Mouse (Mus musculus) limb, embryonic 14.5 days (tissue): ENCODE measurements around the gene Gpr137. TPM values are rescaled to one million over a fixed set of nuclear protein-coding genes. Genes with fewer than 3 reads are reported as not detected.
A peak's percentile ranks its signal among the peaks of the same experiment; 100 is the strongest.

Experiments
- ATAC-seq: fragments of 200-750 bp; cut with Nextera tagmentation; 2 replicates; pipeline ENCODE4 v1.8.0; 2017; ENCODE audit warnings: low read depth, moderate number of reproducible peaks, moderate TSS enrichment; ENCODE audit not compliant: low FRiP score
- DNase-seq: peaks from one replicate; pipeline ENCODE4 v3.0.0-alpha.2; 2015; ENCODE audit warnings: low spot score
- H3K27ac ChIP-seq: fragments of 300-500 bp; sonication (generic); replicated peaks from 2 replicates; pipeline ENCODE4 v1.5.1; 2014; ENCODE audit warnings: low read depth, mild to moderate bottlenecking, low read length, moderate library complexity, mixed read lengths
- H3K27me3 ChIP-seq: fragments of 300-500 bp; sonication (generic); 2 replicates; pipeline ENCODE4 v1.6.1; 2014; ENCODE audit warnings: low read length, mixed read lengths; ENCODE audit not compliant: control insufficient read depth, insufficient read depth
- H3K36me3 ChIP-seq: fragments of 300-500 bp; sonication (generic); 2 replicates; pipeline ENCODE4 v1.6.1; 2014; ENCODE audit warnings: mild to moderate bottlenecking, low read length, moderate library complexity, mixed read lengths; ENCODE audit not compliant: control insufficient read depth, insufficient read depth
- H3K4me1 ChIP-seq: fragments of 300-500 bp; sonication (generic); 2 replicates; pipeline ENCODE4 v1.6.1; 2014; ENCODE audit warnings: antibody characterized with exemption, low read length, mixed read lengths; ENCODE audit not compliant: control insufficient read depth, insufficient read depth
- H3K4me2 ChIP-seq: fragments of 300-500 bp; sonication (generic); replicated peaks from 2 replicates; pipeline ENCODE4 v1.6.1; 2014; ENCODE audit warnings: low read depth, mild to moderate bottlenecking, low read length, moderate library complexity; ENCODE audit not compliant: severe bottlenecking
- H3K4me3 ChIP-seq: fragments of 300-500 bp; sonication (generic); replicated peaks from 2 replicates; pipeline ENCODE4 v1.5.1; 2014; ENCODE audit warnings: low read length
- H3K9ac ChIP-seq: fragments of 300-500 bp; sonication (generic); 2 replicates; pipeline ENCODE4 v1.6.1; 2014; ENCODE audit warnings: mild to moderate bottlenecking, low read depth, low read length, moderate library complexity; ENCODE audit not compliant: severe bottlenecking
- H3K9me3 ChIP-seq: fragments of 300-500 bp; sonication (generic); 2 replicates; pipeline ENCODE4 v1.6.1; 2016; ENCODE audit warnings: low read length; ENCODE audit not compliant: control insufficient read depth
- POLR2A ChIP-seq: fragments of 200-500 bp; IDR thresholded peaks from 2 replicates; pipeline ENCODE4 v1.8.0; 2012; ENCODE audit warnings: inconsistent platforms, mild to moderate bottlenecking, moderate library complexity, borderline replicate concordance; ENCODE audit not compliant: insufficient read depth, insufficient read length; ENCODE audit errors: extremely low read depth
- WGBS: fragments of 180-500 bp; shearing (Covaris S2); extraction: QIAGEN DNeasy Blood & Tissue Kit; methylation state at CpG from one replicate; pipeline ENCODE4 v1.1.7; 2014; 5-methylcytosine and 5-hydroxymethylcytosine counted together
- polyA plus RNA-seq, 2 experiments: library from polyadenylated mRNA; depleted of rRNA in 1 of 2; stranded (reverse) in 1 of 2; unstranded in 1 of 2; fragments of >200 nt; fragmentation: Nextera tagmentation in 1 of 2; extraction: Ambion mirVana in 1 of 2; gene quantifications; 2 replicates each; pipeline versions ENCODE4 v1.2.1 to v1.2.3; 2012 to 2014

The Gpr137 gene
- polyA plus RNA-seq, 2 experiments: 28.5 to 56.8 TPM

GRCm38 (mm10) chr19:6928080-6928479 is 14.2 kb downstream of the Gpr137 start:
- Histone ChIP-seq H3K9me3 (no peaks in the 10 kb centered on the region), H3K4me2 (no peak overlapping the region), H3K9ac (no peak overlapping the region), H3K4me3 (peak overlapping the region; percentile 8; the same call in 1 of the 2 replicates), H3K27ac (no peak overlapping the region), H3K27me3 (peaks cover 92% of the 10 kb centered on the region), H3K36me3 (no peaks in the 10 kb centered on the region), H3K4me1 (0 out of 2 replicates have a peak, but pooled peaks cover 7% of the 10 kb centered on the region)
- no peak for TF ChIP-seq POLR2A
- ATAC-seq (no peak), DNase-seq (no peak)
- whole genome bisulfite sequencing: 16% methylated on average over 9 of the region's 9 CpGs

GRCm38 (mm10) chr19:6926559-6927255 is 15.6 kb downstream of the Gpr137 start:
- Histone ChIP-seq H3K9me3 (no peaks in the 10 kb centered on the region), H3K9ac (0 out of 2 replicates have a peak overlapping the region, but pooled peaks have one; percentile 7), H3K4me2 (peak overlapping the region; percentile 41), H3K36me3 (no peaks in the 10 kb centered on the region), H3K27me3 (peaks cover 82% of the 10 kb centered on the region), H3K27ac (no peak overlapping the region), H3K4me3 (peak overlapping the region; percentile 22), H3K4me1 (0 out of 2 replicates have a peak, but pooled peaks cover 7% of the 10 kb centered on the region)
- ATAC-seq (no peak), DNase-seq (peak; percentile 49)
- 14% methylated on average over 26 of the region's 26 CpGs for WGBS
- no peak for TF ChIP-seq POLR2A

- Histone ChIP-seq H3K4me1 (peaks cover 11% of the 10 kb centered on the region; the same call in 1 of the 2 replicates), H3K9ac (0 out of 2 replicates have a peak overlapping the region, but pooled peaks have one; percentile 7), H3K9me3 (no peaks in the 10 kb centered on the region), H3K27ac (no peak overlapping the region), H3K4me3 (peak overlapping the region; percentile 22; the same call in 1 of the 2 replicates), H3K27me3 (peaks cover 74% of the 10 kb centered on the region), H3K36me3 (no peaks in the 10 kb centered on the region), H3K4me2 (peak overlapping the region; percentile 36; the same call in 1 of the 2 replicates)
- TF ChIP-seq POLR2A: no peak
- ATAC-seq (no peak), DNase-seq (no peak)
- 8% methylated on average over 38 of the region's 40 CpGs for WGBS
Observed at GRCm38 (mm10) chr19:6925611-6926329, 16.5 kb downstream of the Gpr137 start.

GRCm38 (mm10) chr19:6925307-6925573 is 17.0 kb downstream of the Gpr137 start, which contains the start of gene Catsperz:
Gene Catsperz, minus strand, starts transcription at chr19:6925380.
- ATAC-seq (no peak), DNase-seq (no peak)
- Histone ChIP-seq H3K36me3 (no peaks in the 10 kb centered on the region), H3K4me2 (peak within 1 kb of the TSS; percentile 36), H3K27ac (no peak within 1 kb of the TSS), H3K9me3 (no peaks in the 10 kb centered on the region), H3K9ac (0 out of 2 replicates have a peak within 1 kb of the TSS, but pooled peaks have one; percentile 7), H3K27me3 (peaks cover 69% of the 10 kb centered on the region), H3K4me3 (peak within 1 kb of the TSS; percentile 22), H3K4me1 (peaks cover 16% of the 10 kb centered on the region; the same call in 1 of the 2 replicates)
- WGBS: 6% methylated on average over 9 of the region's 9 CpGs
- TF ChIP-seq POLR2A: no peak

- 4% methylated on average over 39 of the region's 39 CpGs for WGBS
- H3K27ac ChIP-seq: no peak overlapping the region
- no peak for TF ChIP-seq POLR2A
- peak; percentile 80 for DNase-seq
- H3K9me3 ChIP-seq: no peaks in the 10 kb centered on the region
- peak overlapping the region; percentile 22 for H3K4me3 ChIP-seq
- ATAC-seq: no peak
- peaks cover 66% of the 10 kb centered on the region for H3K27me3 ChIP-seq
- H3K9ac ChIP-seq: no peak overlapping the region
- peaks cover 17% of the 10 kb centered on the region; the same call in 1 of the 2 replicates for H3K4me1 ChIP-seq
- H3K4me2 ChIP-seq: peak overlapping the region; percentile 36
- H3K36me3 ChIP-seq: no peaks in the 10 kb centered on the region
Observed at GRCm38 (mm10) chr19:6924461-6925306, 17.6 kb downstream of the Gpr137 start.
